Mouse (Mus musculus) thymus, postnatal 36 days (tissue): ENCODE measurements around the gene A430089I19Rik.
"Not testable (repeated sequence)": the region's sequence is repeated elsewhere in the genome, so short reads cannot be mapped to it uniquely, and the experiment has no call there.

Experiments
- DNase-seq, 2 experiments: peaks; one replicate each; pipeline ENCODE4 v3.0.0; 2022; ENCODE audit warnings: mixed read lengths in 2 of 2

Gene A430089I19Rik

DNA sequence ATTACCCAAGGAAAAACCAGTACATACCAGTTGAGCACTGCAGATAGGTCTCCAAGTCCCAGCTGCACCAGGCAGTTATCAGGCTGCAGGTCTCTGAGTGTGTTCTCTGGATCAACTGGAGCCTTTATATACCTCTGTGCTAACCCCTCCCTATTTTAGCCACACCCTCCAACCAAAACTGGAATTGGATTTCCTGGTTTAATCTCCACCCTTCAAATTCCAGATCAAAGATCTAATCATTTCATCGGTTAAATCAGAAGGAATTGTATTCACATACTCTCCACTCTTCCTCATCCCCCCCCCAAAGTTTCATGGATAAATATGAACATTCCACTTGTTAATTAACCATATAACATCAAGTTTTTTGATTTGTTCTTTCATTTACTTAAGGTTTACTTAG, at the start of gene A430089I19Rik:
Gene A430089I19Rik (minus strand): TSS at position 101 of the 400 bp plus-strand sequence.
- DNase-seq, result not testable (repeated sequence)

DNA sequence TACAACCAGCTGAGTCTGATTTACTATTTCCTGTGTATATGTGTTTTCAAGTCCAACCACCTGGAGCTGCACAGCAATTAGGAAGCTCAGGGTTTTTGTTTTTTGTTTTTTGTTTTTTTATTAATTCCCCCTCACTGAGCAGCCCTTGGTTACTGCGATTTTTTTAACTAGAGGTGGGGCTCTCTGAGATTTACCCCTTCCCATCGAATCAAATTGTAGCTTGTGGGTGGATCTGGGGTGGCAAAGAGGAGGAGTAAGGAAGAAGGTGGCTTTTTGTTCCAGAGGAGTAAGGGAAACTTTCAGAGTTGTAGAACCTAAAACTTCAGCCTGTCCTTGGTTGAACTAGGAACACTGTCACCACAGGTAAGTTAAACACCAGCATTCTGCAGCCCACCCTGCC, 32.9 kb upstream of the A430089I19Rik start, which contains the start of gene AA792892:
Gene AA792892 (plus strand): TSS at position 301 of the 400 bp plus-strand sequence.
- DNase-seq, result not testable (repeated sequence)

DNA sequence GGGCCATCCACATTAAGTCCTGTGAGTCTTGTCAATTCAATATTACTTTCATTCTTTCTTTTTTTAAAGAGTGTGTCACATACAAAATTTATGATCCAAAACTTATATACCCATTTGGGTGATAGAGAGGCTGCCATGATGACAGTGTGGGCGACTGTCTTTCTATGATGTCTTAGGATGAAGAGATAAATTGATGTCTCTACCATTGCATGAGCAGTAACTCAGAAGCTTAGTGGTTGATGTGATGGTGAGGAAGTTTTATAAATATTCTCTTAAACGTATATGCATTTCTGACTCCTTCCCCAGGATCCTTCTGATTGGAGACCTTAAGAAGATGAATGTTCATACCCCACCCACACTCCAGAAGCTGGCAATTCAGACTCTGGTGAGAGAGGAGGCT, 7.5 kb upstream of the A430089I19Rik start, which contains the start of gene Gm6502:
Gene Gm6502 (plus strand): TSS at position 301 of the 400 bp plus-strand sequence.
- not testable (repeated sequence) for DNase-seq
